In genomic region chr8:69789731-69790130, GRCm38 (mm10) we compare ENCODE assay signal across 8 mouse cellular contexts. TPM values are rescaled to one million over a fixed set of nuclear protein-coding genes. Genes with fewer than 3 reads are reported as not detected.
DNase-seq lines count a peak whose midpoint lies in the region; ATAC-seq lines count a peak whose summit lies in the region.

No protein-coding gene starts in this region.

- no peak overlapping the region for H3K27ac ChIP-seq in intestine, embryonic 14.5 days (ENCODE audit: low read depth)
- H3K27ac ChIP-seq in intestine, embryonic 15.5 days, result no peak overlapping the region
- H3K27ac ChIP-seq in neural tube, embryonic 14.5 days (ENCODE audit: low read depth, low read length), result no peak overlapping the region
- no peak overlapping the region for H3K27ac ChIP-seq in embryonic facial prominence, embryonic 14.5 days (replicated peaks; ENCODE audit: low read depth, low read length)
- peak overlapping the region; percentile 98 for H3K27ac ChIP-seq in liver, embryonic 13.5 days

- no peaks in the 10 kb centered on the region for H3K27me3 ChIP-seq in intestine, embryonic 14.5 days (replicated peaks; ENCODE audit: control insufficient read depth, insufficient read depth, low read length)
- no peaks in the 10 kb centered on the region for H3K27me3 ChIP-seq in intestine, embryonic 15.5 days (replicated peaks)
- H3K27me3 ChIP-seq in neural tube, embryonic 14.5 days (ENCODE audit: control insufficient read depth, insufficient read depth, low read length), result no peaks in the 10 kb centered on the region
- no peaks in the 10 kb centered on the region for H3K27me3 ChIP-seq in embryonic facial prominence, embryonic 14.5 days (replicated peaks; ENCODE audit: control insufficient read depth, insufficient read depth, low read length)
- no peaks in the 10 kb centered on the region for H3K27me3 ChIP-seq in liver, embryonic 13.5 days

- 0 out of 2 replicates have a peak overlapping the region, but pooled peaks have one; percentile 100 for H3K4me3 ChIP-seq in intestine, embryonic 14.5 days (ENCODE audit: low read depth, low read length)
- H3K4me3 ChIP-seq in intestine, embryonic 15.5 days (replicated peaks), result no peak overlapping the region; the same call in 1 of the 2 replicates
- no peak overlapping the region for H3K4me3 ChIP-seq in neural tube, embryonic 14.5 days (ENCODE audit: low read depth, low read length)
- H3K4me3 ChIP-seq in embryonic facial prominence, embryonic 14.5 days (ENCODE audit: low read depth, low read length), result peak overlapping the region; percentile 100; the same call in 1 of the 2 replicates
- H3K4me3 ChIP-seq in liver, embryonic 13.5 days (replicated peaks), result peak overlapping the region; percentile 100

- H3K4me1 ChIP-seq in intestine, embryonic 14.5 days (replicated peaks; ENCODE audit: control insufficient read depth, insufficient read depth, low read length), result peaks cover 12% of the 10 kb centered on the region
- peaks cover 22% of the 10 kb centered on the region for H3K4me1 ChIP-seq in intestine, embryonic 15.5 days (replicated peaks)
- H3K4me1 ChIP-seq in neural tube, embryonic 14.5 days (ENCODE audit: control insufficient read depth, insufficient read depth, low read length), result peaks cover 13% of the 10 kb centered on the region
- peaks cover 17% of the 10 kb centered on the region for H3K4me1 ChIP-seq in embryonic facial prominence, embryonic 14.5 days (ENCODE audit: control insufficient read depth, insufficient read depth, low read length)
- peaks cover 34% of the 10 kb centered on the region for H3K4me1 ChIP-seq in liver, embryonic 13.5 days (replicated peaks)

- H3K9me3 ChIP-seq in intestine, embryonic 14.5 days (ENCODE audit: control insufficient read depth, low read length), result no peaks in the 10 kb centered on the region
- H3K9me3 ChIP-seq in intestine, embryonic 15.5 days, result no peaks in the 10 kb centered on the region
- H3K9me3 ChIP-seq in neural tube, embryonic 14.5 days (ENCODE audit: control insufficient read depth, low read length), result no peaks in the 10 kb centered on the region
- no peaks in the 10 kb centered on the region for H3K9me3 ChIP-seq in embryonic facial prominence, embryonic 14.5 days (ENCODE audit: control insufficient read depth, low read length)
- no peaks in the 10 kb centered on the region for H3K9me3 ChIP-seq in liver, embryonic 13.5 days (replicated peaks)

- 67% methylated on average over 5 of the region's 5 CpGs for WGBS in intestine, embryonic 14.5 days
- WGBS in intestine, embryonic 15.5 days, result 67% methylated on average over 5 of the region's 5 CpGs
- WGBS in neural tube, embryonic 14.5 days, result 81% methylated on average over 5 of the region's 5 CpGs
- 63% methylated on average over 5 of the region's 5 CpGs for WGBS in embryonic facial prominence, embryonic 14.5 days
- 51% methylated on average over 5 of the region's 5 CpGs for WGBS in liver, embryonic 13.5 days (ENCODE audit: insufficient replicate concordance)

- ATAC-seq in intestine, embryonic 14.5 days (replicated peaks; ENCODE audit: low FRiP score, low TSS enrichment, low read depth), result no peak
- no peak for ATAC-seq in intestine, embryonic 15.5 days
- ATAC-seq in neural tube, embryonic 14.5 days (ENCODE audit: low read depth), result no peak
- ATAC-seq in embryonic facial prominence, embryonic 14.5 days (ENCODE audit: low read depth), result no peak
- ATAC-seq in liver, embryonic 13.5 days (ENCODE audit: low read depth), result no peak

- no peak overlapping the region for H3K9ac ChIP-seq in intestine, embryonic 14.5 days (ENCODE audit: low read length)
- H3K9ac ChIP-seq in intestine, embryonic 15.5 days, result no peak overlapping the region
- no peak overlapping the region for H3K9ac ChIP-seq in neural tube, embryonic 14.5 days (replicated peaks; ENCODE audit: low read depth, low read length)
- no peak overlapping the region for H3K9ac ChIP-seq in embryonic facial prominence, embryonic 14.5 days (ENCODE audit: low read depth, low read length)
- H3K9ac ChIP-seq in liver, embryonic 13.5 days, result peak overlapping the region; percentile 96

- H3K36me3 ChIP-seq in intestine, embryonic 14.5 days (ENCODE audit: control insufficient read depth, insufficient read depth, low read length), result peaks cover 18% of the 10 kb centered on the region
- peaks cover 14% of the 10 kb centered on the region for H3K36me3 ChIP-seq in intestine, embryonic 15.5 days
- H3K36me3 ChIP-seq in neural tube, embryonic 14.5 days (ENCODE audit: control insufficient read depth, insufficient read depth, low read length), result no peaks in the 10 kb centered on the region; the same call in 1 of the 2 replicates
- H3K36me3 ChIP-seq in embryonic facial prominence, embryonic 14.5 days (ENCODE audit: control insufficient read depth, insufficient read depth, low read length), result peaks cover 16% of the 10 kb centered on the region
- peaks cover 15% of the 10 kb centered on the region for H3K36me3 ChIP-seq in liver, embryonic 13.5 days

- peak overlapping the region; percentile 80 for H3K4me2 ChIP-seq in intestine, embryonic 14.5 days (ENCODE audit: low read length)
- H3K4me2 ChIP-seq in intestine, embryonic 15.5 days (replicated peaks), result no peak overlapping the region
- H3K4me2 ChIP-seq in neural tube, embryonic 14.5 days (ENCODE audit: low read depth, low read length), result peak overlapping the region; percentile 90; the same call in 1 of the 2 replicates
- peak overlapping the region; percentile 76; the same call in 1 of the 2 replicates for H3K4me2 ChIP-seq in embryonic facial prominence, embryonic 14.5 days (ENCODE audit: low read depth, low read length)
- H3K4me2 ChIP-seq in liver, embryonic 13.5 days, result peak overlapping the region; percentile 89

- peak; percentile 45 for DNase-seq in intestine, embryonic 14.5 days (ENCODE audit: low spot score)
- DNase-seq in neural tube, embryonic 10.5 days (ENCODE audit: extremely low spot score, low spot score), result no peak
- no peak for DNase-seq in embryonic facial prominence, embryonic 14.5 days (ENCODE audit: low spot score)
- no peak for DNase-seq in liver, embryonic 13.5 days
- DNase-seq in thymus, postnatal 0 days (ENCODE audit: low spot score), result no peak
- no peak for DNase-seq in embryo, embryonic 10.5 days (ENCODE audit: low spot score)

RNA-seq across cellular contexts. Expression of gene Atp13a1, which starts 1.2 kb away (rescaled TPM):
- 52.6 and 55.9 TPM in 2 replicates for polyA plus RNA-seq in intestine, embryonic 14.5 days (2014; fragmentation: Nextera tagmentation; extraction: Ambion mirVana)
- 48.9 and 51.1 TPM in 2 replicates for polyA plus RNA-seq in intestine, embryonic 15.5 days (2015; fragmentation: Nextera tagmentation; extraction: Ambion mirVana)
- 48.0 and 51.1 TPM in 2 replicates for polyA plus RNA-seq in neural tube, embryonic 14.5 days (2014; fragmentation: Nextera tagmentation; extraction: Ambion mirVana)
- 41.8 and 42.9 TPM in 2 replicates for polyA plus RNA-seq in embryonic facial prominence, embryonic 14.5 days (2014; fragmentation: Nextera tagmentation; extraction: Ambion mirVana)
- 20.1 and 22.0 TPM in 2 replicates for polyA plus RNA-seq in liver, embryonic 13.5 days (2015; fragmentation: Nextera tagmentation; extraction: Ambion mirVana)
- 37.2 and 39.2 TPM in 2 replicates for polyA plus RNA-seq in thymus, postnatal 0 days (2015; fragmentation: Nextera tagmentation; extraction: Ambion mirVana)

RNA-seq across cellular contexts. Expression of gene Zfp866, which starts 1.2 kb away (rescaled TPM):
- polyA plus RNA-seq in intestine, embryonic 14.5 days (2014; fragmentation: Nextera tagmentation; extraction: Ambion mirVana), result 27.4 and 27.5 TPM in 2 replicates
- 19.1 and 20.6 TPM in 2 replicates for polyA plus RNA-seq in intestine, embryonic 15.5 days (2015; fragmentation: Nextera tagmentation; extraction: Ambion mirVana)
- 47.1 and 47.7 TPM in 2 replicates for polyA plus RNA-seq in neural tube, embryonic 14.5 days (2014; fragmentation: Nextera tagmentation; extraction: Ambion mirVana)
- polyA plus RNA-seq in embryonic facial prominence, embryonic 14.5 days (2014; fragmentation: Nextera tagmentation; extraction: Ambion mirVana), result 26.0 and 29.9 TPM in 2 replicates
- 7.2 and 8.3 TPM in 2 replicates for polyA plus RNA-seq in liver, embryonic 13.5 days (2015; fragmentation: Nextera tagmentation; extraction: Ambion mirVana)
- polyA plus RNA-seq in thymus, postnatal 0 days (2015; fragmentation: Nextera tagmentation; extraction: Ambion mirVana), result 18.3 and 22.1 TPM in 2 replicates

RNA-seq across cellular contexts. Expression of gene Gm20422, which starts 15.0 kb away (rescaled TPM):
- 0.73 and 1.3 TPM in 2 replicates for polyA plus RNA-seq in intestine, embryonic 14.5 days (2014; fragmentation: Nextera tagmentation; extraction: Ambion mirVana)
- polyA plus RNA-seq in intestine, embryonic 15.5 days (2015; fragmentation: Nextera tagmentation; extraction: Ambion mirVana), result 0.49 TPM in 1 of 2 replicates, not detected in the other
- polyA plus RNA-seq in neural tube, embryonic 14.5 days (2014; fragmentation: Nextera tagmentation; extraction: Ambion mirVana), result 0.45 and 0.86 TPM in 2 replicates
- 0.22 and 0.43 TPM in 2 replicates for polyA plus RNA-seq in embryonic facial prominence, embryonic 14.5 days (2014; fragmentation: Nextera tagmentation; extraction: Ambion mirVana)
- 0.28 and 0.63 TPM in 2 replicates for polyA plus RNA-seq in liver, embryonic 13.5 days (2015; fragmentation: Nextera tagmentation; extraction: Ambion mirVana)
- polyA plus RNA-seq in thymus, postnatal 0 days (2015; fragmentation: Nextera tagmentation; extraction: Ambion mirVana), result 0.33 and 1.3 TPM in 2 replicates

RNA-seq across cellular contexts. Expression of gene Gmip, which starts 18.7 kb away (rescaled TPM):
- 10.4 and 12.3 TPM in 2 replicates for polyA plus RNA-seq in intestine, embryonic 14.5 days (2014; fragmentation: Nextera tagmentation; extraction: Ambion mirVana)
- polyA plus RNA-seq in intestine, embryonic 15.5 days (2015; fragmentation: Nextera tagmentation; extraction: Ambion mirVana), result 10.4 and 10.7 TPM in 2 replicates
- polyA plus RNA-seq in neural tube, embryonic 14.5 days (2014; fragmentation: Nextera tagmentation; extraction: Ambion mirVana), result 27.5 and 31.3 TPM in 2 replicates
- 7.0 and 8.6 TPM in 2 replicates for polyA plus RNA-seq in embryonic facial prominence, embryonic 14.5 days (2014; fragmentation: Nextera tagmentation; extraction: Ambion mirVana)
- 4.7 and 5.0 TPM in 2 replicates for polyA plus RNA-seq in liver, embryonic 13.5 days (2015; fragmentation: Nextera tagmentation; extraction: Ambion mirVana)
- polyA plus RNA-seq in thymus, postnatal 0 days (2015; fragmentation: Nextera tagmentation; extraction: Ambion mirVana), result 30.9 and 35.0 TPM in 2 replicates

RNA-seq across cellular contexts. Expression of gene Lpar2, which starts 32.5 kb away (rescaled TPM):
- 1.0 and 1.2 TPM in 2 replicates for polyA plus RNA-seq in intestine, embryonic 14.5 days (2014; fragmentation: Nextera tagmentation; extraction: Ambion mirVana)
- 0.41 and 0.42 TPM in 2 replicates for polyA plus RNA-seq in intestine, embryonic 15.5 days (2015; fragmentation: Nextera tagmentation; extraction: Ambion mirVana)
- 0.84 and 1.3 TPM in 2 replicates for polyA plus RNA-seq in neural tube, embryonic 14.5 days (2014; fragmentation: Nextera tagmentation; extraction: Ambion mirVana)
- 0.86 and 0.92 TPM in 2 replicates for polyA plus RNA-seq in embryonic facial prominence, embryonic 14.5 days (2014; fragmentation: Nextera tagmentation; extraction: Ambion mirVana)
- 0.07 and 0.09 TPM in 2 replicates for polyA plus RNA-seq in liver, embryonic 13.5 days (2015; fragmentation: Nextera tagmentation; extraction: Ambion mirVana)
- polyA plus RNA-seq in thymus, postnatal 0 days (2015; fragmentation: Nextera tagmentation; extraction: Ambion mirVana), result 0.31 and 0.53 TPM in 2 replicates

Comparison
In these comparisons a context has a peak if more than half of its experiments do, and no peak if none do; other contexts are left out.
1. H3K4me3 ChIP-seq: peak in intestine, embryonic 14.5 days (single experiment), embryonic facial prominence, embryonic 14.5 days (single experiment) and liver, embryonic 13.5 days (single experiment); none in intestine, embryonic 15.5 days (single experiment) and neural tube, embryonic 14.5 days (single experiment).